Mouse (Mus musculus) layer of hippocampus, postnatal 14 days (tissue): ENCODE data around the gene Stap2. TPM values are rescaled to one million over a fixed set of nuclear protein-coding genes. Genes with fewer than 3 reads are reported as not detected.

Experiments
- DNase-seq, 2 experiments: peaks; one replicate each; pipeline ENCODE4 v3.0.0; 2021 to 2022; ENCODE audit warnings: low spot score in 2 of 2, mixed read lengths in 1 of 2
- long read RNA-seq, 2 experiments: library from polyadenylated mRNA; stranded (forward); transcript quantifications; one replicate each; pipeline ENCODE4 v2.0.0; 2021
- total RNA-seq, 2 experiments: library from RNA; stranded (reverse); gene quantifications; 2 replicates each; pipeline ENCODE4 v1.2.3; 2021

Gene Stap2
- 1 to 10 TPM; 4.0 to 4.3 TPM for total RNA-seq
- long read RNA-seq, experiment 1, partial matches to known transcripts = 0 of 2 reads
- long read RNA-seq, experiment 1, other reads (novel, unspliced or antisense) = 0 of 2 reads
- long read RNA-seq, experiment 2, partial matches to known transcripts = 0 of 4 reads
- long read RNA-seq, experiment 2, other reads (novel, unspliced or antisense) = 2 of 4 reads

GRCm38 (mm10) chr17:56005415-56006061, at the start of gene Stap2, which contains the start of gene Mpnd:
TSS of gene Stap2 (minus strand) at chr17:56005584.
TSS of gene Mpnd (plus strand) at chr17:56005711.
- no peak for DNase-seq

- DNase-seq = no peak
Observed at GRCm38 (mm10) chr17:56054938-56055337, 49.6 kb upstream of the Stap2 start.

- no peak for DNase-seq
Observed at GRCm38 (mm10) chr17:56051369-56051768, 46.0 kb upstream of the Stap2 start.

- DNase-seq = no peak
Observed at GRCm38 (mm10) chr17:56040857-56041163, 35.4 kb upstream of the Stap2 start.

GRCm38 (mm10) chr17:56040030-56040856, 34.9 kb upstream of the Stap2 start, which contains the start of gene Chaf1a:
TSS of gene Chaf1a (plus strand) at chr17:56040439.
- peak; percentile 94 to 98 for DNase-seq

- DNase-seq = no peak
Observed at GRCm38 (mm10) chr17:56039345-56039744, 34.0 kb upstream of the Stap2 start.

GRCm38 (mm10) chr17:56038583-56039261, 33.3 kb upstream of the Stap2 start:
- DNase-seq = no peak

GRCm38 (mm10) chr17:56036901-56037287, 31.5 kb upstream of the Stap2 start:
- no peak for DNase-seq

- DNase-seq = peak; percentile 100
Observed at GRCm38 (mm10) chr17:56036176-56036900, 31.0 kb upstream of the Stap2 start, which contains the start of gene Sh3gl1. TSS of gene Sh3gl1 (minus strand) at chr17:56036635.

GRCm38 (mm10) chr17:56035216-56035615, 29.8 kb upstream of the Stap2 start:
- no peak for DNase-seq

- no peak for DNase-seq
Observed at GRCm38 (mm10) chr17:56034726-56035100, 29.3 kb upstream of the Stap2 start.

- no peak for DNase-seq
Observed at GRCm38 (mm10) chr17:56034040-56034725, 28.8 kb upstream of the Stap2 start.

GRCm38 (mm10) chr17:56032831-56033230, 27.4 kb upstream of the Stap2 start:
- no peak for DNase-seq

GRCm38 (mm10) chr17:56032127-56032733, 26.8 kb upstream of the Stap2 start:
- no peak for DNase-seq

- DNase-seq = no peak
Observed at GRCm38 (mm10) chr17:56031431-56031830, 26.0 kb upstream of the Stap2 start.

- DNase-seq = no peak
Observed at GRCm38 (mm10) chr17:56030919-56031318, 25.5 kb upstream of the Stap2 start.

- DNase-seq = no peak
Observed at GRCm38 (mm10) chr17:56030238-56030870, 25.0 kb upstream of the Stap2 start.

GRCm38 (mm10) chr17:56027801-56028441, 22.5 kb upstream of the Stap2 start:
- peak in 1 of 2 experiments; percentile 64 for DNase-seq

- no peak for DNase-seq
Observed at GRCm38 (mm10) chr17:56026881-56027280, 21.5 kb upstream of the Stap2 start.
